Mouse (Mus musculus): ENCODE measurements around the gene Slfn8. TPM values are rescaled to one million over a fixed set of nuclear protein-coding genes. Genes with fewer than 3 reads are reported as not detected.
"Not testable (repeated sequence)": the region's sequence is repeated elsewhere in the genome, so short reads cannot be mapped to it uniquely, and the experiment has no call there.

Slfn8 gene
- polyA plus RNA-seq, 1 experiment from 2014 or later = 0.53 TPM

DNA sequence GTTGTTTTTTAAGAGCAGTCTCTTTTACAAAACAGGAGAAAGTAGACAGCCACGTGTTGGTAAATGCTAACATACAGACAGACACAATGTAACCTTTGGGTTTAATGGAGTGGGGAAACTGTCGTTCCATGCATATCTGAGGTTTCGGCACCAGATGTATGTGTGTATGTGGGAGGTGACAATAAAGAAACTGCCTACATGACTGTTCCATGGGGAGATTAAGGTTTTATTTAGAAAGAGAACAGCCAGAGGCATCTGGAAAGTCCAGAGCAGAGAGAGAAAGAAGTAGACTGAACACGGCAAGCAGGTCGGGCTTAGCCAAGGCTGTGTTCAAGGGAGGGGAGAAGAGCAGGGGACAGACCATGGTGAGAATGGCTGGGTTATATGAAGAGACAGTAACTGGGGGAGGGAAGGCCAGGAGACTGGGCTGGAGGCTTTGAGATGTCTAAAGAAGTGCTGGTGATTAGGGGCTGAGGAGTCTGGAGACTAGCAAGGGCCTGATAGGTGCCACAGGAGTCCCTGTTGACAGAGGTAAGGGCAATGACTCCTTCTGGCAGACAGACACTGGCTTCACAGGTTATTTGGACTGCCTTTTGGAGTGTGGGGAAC is 39.9 kb upstream of the Slfn8 start:
- Histone ChIP-seq H3K4me1 (ENCODE audit: control insufficient read depth, insufficient read depth, low read length) (no peaks in the 10 kb centered on the region), H3K9ac (ENCODE audit: low read depth, low read length) (no peak overlapping the region), H3K27ac (ENCODE audit: low read length) (no peak overlapping the region), H3K4me3 (ENCODE audit: low read length) (no peak overlapping the region), H3K4me2 (ENCODE audit: low read depth, low read length) (no peak overlapping the region), H3K27me3 (replicated peaks; ENCODE audit: control insufficient read depth, insufficient read depth, low read length) (no peaks in the 10 kb centered on the region), H3K9me3 (ENCODE audit: control insufficient read depth, low read length) (no peaks in the 10 kb centered on the region), H3K36me3 (ENCODE audit: control insufficient read depth, insufficient read depth, low read length) (no peaks in the 10 kb centered on the region)
- 78% methylated on average over 5 of the region's 5 CpGs for WGBS
- no peak for ATAC-seq

DNA sequence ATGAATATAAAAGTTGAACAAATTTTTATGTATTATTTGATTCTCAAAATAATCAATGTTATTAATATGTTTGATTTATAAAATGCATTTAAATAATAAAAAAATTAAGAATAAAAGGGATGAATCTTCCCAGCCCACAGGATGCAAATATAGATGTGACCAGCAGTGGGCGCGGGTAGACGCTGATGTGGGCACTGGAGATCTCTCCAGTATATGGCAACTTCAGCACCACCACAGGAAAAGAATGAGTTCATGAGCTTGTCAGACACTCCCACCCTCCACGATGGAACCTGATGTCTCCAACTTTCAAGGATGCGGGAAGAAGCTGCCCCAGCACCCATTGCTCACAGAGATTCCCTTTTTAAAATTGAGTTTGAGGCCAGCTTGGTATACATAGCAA is 37.3 kb upstream of the Slfn8 start:
- no peak for ATAC-seq
- 6% methylated on average over 5 of the region's 5 CpGs for WGBS

DNA sequence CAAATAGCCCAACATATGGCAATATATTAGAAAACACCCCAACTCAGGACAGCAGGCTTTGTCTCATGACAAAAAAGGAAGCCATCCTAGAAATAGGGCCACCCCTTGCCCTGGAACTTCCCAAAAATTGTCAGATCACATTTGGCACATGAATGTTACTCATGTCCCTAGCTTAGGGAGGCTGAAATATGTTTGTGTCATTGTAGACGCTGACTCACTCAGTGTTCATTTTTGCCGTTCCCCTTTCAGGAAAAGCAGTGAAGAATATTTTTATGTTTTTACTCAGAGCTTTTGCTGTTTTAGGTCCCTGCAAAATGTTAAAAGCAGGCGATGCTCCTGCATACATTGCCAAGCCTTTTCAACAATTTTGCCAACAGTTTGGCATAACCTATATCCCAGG is 25.0 kb upstream of the Slfn8 start:
- Histone ChIP-seq H3K36me3 (ENCODE audit: control insufficient read depth, insufficient read depth, low read length) (no peaks in the 10 kb centered on the region), H3K4me2 (ENCODE audit: low read depth, low read length) (no peak overlapping the region), H3K27ac (ENCODE audit: low read length) (no peak overlapping the region), H3K4me1 (ENCODE audit: control insufficient read depth, insufficient read depth, low read length) (no peaks in the 10 kb centered on the region), H3K27me3 (replicated peaks; ENCODE audit: control insufficient read depth, insufficient read depth, low read length) (no peaks in the 10 kb centered on the region), H3K4me3 (ENCODE audit: low read length) (no peak overlapping the region), H3K9ac (ENCODE audit: low read depth, low read length) (no peak overlapping the region), H3K9me3 (ENCODE audit: control insufficient read depth, low read length) (no peaks in the 10 kb centered on the region)
- ATAC-seq = no peak
- WGBS = 80% methylated on average over 3 of the region's 3 CpGs

More for the DNA sequence above, 37.3 kb upstream of the Slfn8 start:
- H3K4me2 ChIP-seq (ENCODE audit: low read depth, low read length) = no peak overlapping the region
- no peak overlapping the region for H3K4me3 ChIP-seq (ENCODE audit: low read length)
- no peaks in the 10 kb centered on the region for H3K27me3 ChIP-seq (replicated peaks; ENCODE audit: control insufficient read depth, insufficient read depth, low read length)
- H3K27ac ChIP-seq (ENCODE audit: low read length) = no peak overlapping the region
- no peaks in the 10 kb centered on the region for H3K36me3 ChIP-seq (ENCODE audit: control insufficient read depth, insufficient read depth, low read length)
- no peak overlapping the region for H3K9ac ChIP-seq (ENCODE audit: low read depth, low read length)
- H3K4me1 ChIP-seq (ENCODE audit: control insufficient read depth, insufficient read depth, low read length) = no peaks in the 10 kb centered on the region
- H3K9me3 ChIP-seq (ENCODE audit: control insufficient read depth, low read length) = no peaks in the 10 kb centered on the region

DNA sequence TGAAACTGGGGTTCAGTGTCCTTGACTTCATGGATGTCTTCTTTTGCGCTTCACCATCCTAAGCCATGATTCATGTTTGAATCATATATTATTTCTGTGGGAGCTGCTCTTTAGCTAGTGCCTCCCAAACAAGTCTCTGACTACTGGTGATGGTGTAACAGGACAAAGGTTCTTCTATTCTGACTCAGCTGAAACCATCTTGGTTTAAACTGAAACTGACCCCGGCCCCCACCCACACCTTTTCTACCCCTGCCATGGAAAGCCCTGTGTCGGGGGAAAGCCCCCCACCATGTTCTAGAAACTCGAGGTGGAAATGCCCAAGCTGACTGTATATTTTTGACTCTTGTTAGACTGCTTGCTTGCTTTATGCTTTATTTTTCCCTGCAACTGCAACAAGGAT is 23.3 kb upstream of the Slfn8 start:
- ATAC-seq = no peak
- 78% methylated on average over 4 of the region's 4 CpGs for WGBS

DNA sequence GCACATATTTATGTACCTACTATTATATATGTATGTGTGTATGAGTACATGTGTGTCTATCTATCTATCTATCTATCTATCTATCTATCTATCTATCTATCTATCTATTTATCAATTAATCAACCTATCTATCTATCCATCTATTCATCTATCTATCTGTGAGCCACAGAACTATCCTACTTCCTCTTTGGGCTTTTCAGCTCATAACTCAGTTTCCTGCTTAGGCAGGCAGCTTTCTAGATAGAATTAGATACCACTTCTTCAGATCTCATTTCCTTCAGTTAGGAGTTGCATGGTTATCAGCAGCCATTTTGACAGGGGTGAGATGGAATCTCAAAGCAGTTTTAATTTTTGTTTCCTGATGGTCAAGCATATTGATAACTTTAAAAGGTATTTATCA is 20.4 kb upstream of the Slfn8 start:
- Histone ChIP-seq H3K27ac (ENCODE audit: low read length) (no peak overlapping the region), H3K4me2 (ENCODE audit: low read depth, low read length) (no peak overlapping the region), H3K9ac (ENCODE audit: low read depth, low read length) (no peak overlapping the region), H3K4me1 (ENCODE audit: control insufficient read depth, insufficient read depth, low read length) (no peaks in the 10 kb centered on the region), H3K36me3 (ENCODE audit: control insufficient read depth, insufficient read depth, low read length) (no peaks in the 10 kb centered on the region), H3K9me3 (ENCODE audit: control insufficient read depth, low read length) (no peaks in the 10 kb centered on the region), H3K27me3 (replicated peaks; ENCODE audit: control insufficient read depth, insufficient read depth, low read length) (no peaks in the 10 kb centered on the region), H3K4me3 (ENCODE audit: low read length) (no peak overlapping the region)
- no peak for ATAC-seq

More for the DNA sequence above, 23.3 kb upstream of the Slfn8 start:
- H3K9ac ChIP-seq (ENCODE audit: low read depth, low read length) = no peak overlapping the region
- H3K27ac ChIP-seq (ENCODE audit: low read length) = no peak overlapping the region
- H3K4me1 ChIP-seq (ENCODE audit: control insufficient read depth, insufficient read depth, low read length) = no peaks in the 10 kb centered on the region
- no peaks in the 10 kb centered on the region for H3K36me3 ChIP-seq (ENCODE audit: control insufficient read depth, insufficient read depth, low read length)
- no peaks in the 10 kb centered on the region for H3K9me3 ChIP-seq (ENCODE audit: control insufficient read depth, low read length)
- no peak overlapping the region for H3K4me2 ChIP-seq (ENCODE audit: low read depth, low read length)
- no peak overlapping the region for H3K4me3 ChIP-seq (ENCODE audit: low read length)
- H3K27me3 ChIP-seq (replicated peaks; ENCODE audit: control insufficient read depth, insufficient read depth, low read length) = no peaks in the 10 kb centered on the region

DNA sequence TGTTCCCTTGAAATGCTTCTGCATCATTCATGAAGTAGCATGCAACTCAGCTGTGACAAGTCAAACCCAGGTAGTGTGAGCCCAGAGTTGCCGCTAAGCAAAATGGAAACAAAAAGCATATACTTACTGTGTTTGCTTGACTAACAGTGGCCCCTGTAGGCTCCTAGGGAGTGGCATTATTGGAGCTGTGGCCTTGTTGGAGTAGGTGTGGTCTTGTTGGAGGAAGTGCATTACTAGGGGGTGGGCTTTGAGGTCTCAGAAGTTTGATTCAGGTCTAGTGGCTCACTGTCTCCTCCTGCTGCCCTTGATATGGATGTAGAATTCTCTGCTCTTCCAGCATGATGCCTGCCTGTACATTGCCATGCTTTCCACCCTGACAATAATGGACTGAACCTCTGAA is 19.7 kb upstream of the Slfn8 start:
- peak overlapping the region; percentile 24 for H3K4me3 ChIP-seq (ENCODE audit: low read length)
- H3K27ac ChIP-seq (ENCODE audit: low read length) = no peak overlapping the region
- 27% methylated on average over 1 of the region's 1 CpGs for WGBS
- no peaks in the 10 kb centered on the region for H3K36me3 ChIP-seq (ENCODE audit: control insufficient read depth, insufficient read depth, low read length)
- no peaks in the 10 kb centered on the region for H3K9me3 ChIP-seq (ENCODE audit: control insufficient read depth, low read length)
- H3K9ac ChIP-seq (ENCODE audit: low read depth, low read length) = no peak overlapping the region
- no peaks in the 10 kb centered on the region for H3K4me1 ChIP-seq (ENCODE audit: control insufficient read depth, insufficient read depth, low read length)
- no peaks in the 10 kb centered on the region for H3K27me3 ChIP-seq (replicated peaks; ENCODE audit: control insufficient read depth, insufficient read depth, low read length)
- peak overlapping the region; percentile 47; the same call in 1 of the 2 replicates for H3K4me2 ChIP-seq (ENCODE audit: low read depth, low read length)
- no peak for ATAC-seq

DNA sequence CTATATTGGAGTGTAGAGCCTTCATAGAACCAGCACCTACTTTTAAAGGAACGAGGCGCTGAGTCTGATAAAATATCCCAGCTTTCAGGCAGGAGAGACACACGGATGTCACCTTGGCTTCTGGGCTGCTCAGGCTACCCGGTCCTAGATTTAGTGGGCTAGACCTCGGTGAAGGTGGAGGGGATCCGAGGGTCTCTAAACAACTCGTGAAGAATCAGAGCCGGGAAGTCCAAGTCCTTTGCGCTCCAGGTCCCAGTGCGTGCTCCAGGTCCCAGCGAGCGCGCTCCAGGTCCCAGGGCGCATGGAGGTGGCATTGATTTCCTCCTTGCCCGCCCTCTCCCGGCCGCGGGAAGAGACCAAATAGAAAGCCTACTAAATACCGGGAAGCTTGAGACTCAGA is 19.2 kb upstream of the Slfn8 start:
- no peaks in the 10 kb centered on the region for H3K4me1 ChIP-seq (ENCODE audit: control insufficient read depth, insufficient read depth, low read length)
- H3K9me3 ChIP-seq (ENCODE audit: control insufficient read depth, low read length) = no peaks in the 10 kb centered on the region
- 9% methylated on average over 19 of the region's 19 CpGs for WGBS
- ATAC-seq = no peak
- H3K9ac ChIP-seq (ENCODE audit: low read depth, low read length) = no peak overlapping the region
- H3K27ac ChIP-seq (ENCODE audit: low read length) = no peak overlapping the region
- peak overlapping the region; percentile 47 for H3K4me2 ChIP-seq (ENCODE audit: low read depth, low read length)
- no peaks in the 10 kb centered on the region for H3K36me3 ChIP-seq (ENCODE audit: control insufficient read depth, insufficient read depth, low read length)
- H3K4me3 ChIP-seq (ENCODE audit: low read length) = peak overlapping the region; percentile 24
- no peaks in the 10 kb centered on the region for H3K27me3 ChIP-seq (replicated peaks; ENCODE audit: control insufficient read depth, insufficient read depth, low read length)

DNA sequence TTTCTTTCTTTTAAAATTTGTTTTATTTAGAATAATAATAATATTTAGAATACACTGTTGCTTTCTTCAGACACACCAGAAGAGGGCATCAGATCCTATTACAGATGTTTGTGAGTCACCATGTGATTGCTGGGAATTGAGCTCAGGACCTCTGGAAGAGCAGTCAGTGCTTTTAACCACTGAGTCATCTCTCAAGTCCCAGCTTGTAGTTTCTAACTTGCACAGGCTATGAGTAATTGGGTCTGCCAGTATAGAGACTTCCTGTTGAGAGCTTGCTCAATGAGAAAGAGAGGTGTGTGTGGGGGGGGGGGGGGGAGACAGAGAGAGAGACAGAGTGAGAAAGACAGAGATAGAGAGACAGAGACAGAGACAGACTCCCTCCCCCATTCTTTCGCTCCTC is 18.5 kb upstream of the Slfn8 start:
- H3K27me3 ChIP-seq (replicated peaks; ENCODE audit: control insufficient read depth, insufficient read depth, low read length) = no peaks in the 10 kb centered on the region
- H3K9me3 ChIP-seq (ENCODE audit: control insufficient read depth, low read length) = no peaks in the 10 kb centered on the region
- ATAC-seq = no peak
- 70% methylated on average over 1 of the region's 1 CpGs for WGBS
- H3K36me3 ChIP-seq (ENCODE audit: control insufficient read depth, insufficient read depth, low read length) = no peaks in the 10 kb centered on the region
- no peak overlapping the region for H3K9ac ChIP-seq (ENCODE audit: low read depth, low read length)
- H3K4me1 ChIP-seq (ENCODE audit: control insufficient read depth, insufficient read depth, low read length) = no peaks in the 10 kb centered on the region
- no peak overlapping the region for H3K4me2 ChIP-seq (ENCODE audit: low read depth, low read length)
- H3K27ac ChIP-seq (ENCODE audit: low read length) = no peak overlapping the region
- H3K4me3 ChIP-seq (ENCODE audit: low read length) = no peak overlapping the region

DNA sequence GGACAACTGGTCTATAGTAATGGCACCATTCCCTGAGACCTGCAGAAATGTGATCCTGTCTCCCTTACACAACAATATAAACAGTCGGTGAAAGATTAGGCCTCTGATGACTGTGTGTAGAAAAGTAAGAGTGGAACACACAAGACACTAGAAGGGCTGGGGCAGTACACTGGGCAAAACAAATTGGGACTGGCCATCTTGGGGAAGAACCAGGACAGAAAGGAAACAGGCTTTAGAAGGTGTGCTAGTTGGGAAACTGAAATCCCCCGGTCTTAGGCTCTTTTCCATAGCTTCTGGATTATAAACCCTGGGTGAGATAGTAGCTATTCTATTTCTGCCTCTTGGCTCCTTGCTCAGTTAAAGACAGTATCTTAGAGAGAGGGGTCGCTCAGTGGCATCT is 18.1 kb upstream of the Slfn8 start:
- not testable (repeated sequence) for H3K4me2 ChIP-seq (ENCODE audit: low read depth, low read length); H3K4me3 ChIP-seq (ENCODE audit: low read length); H3K27ac ChIP-seq (ENCODE audit: low read length); H3K27me3 ChIP-seq (replicated peaks; ENCODE audit: control insufficient read depth, insufficient read depth, low read length); H3K36me3 ChIP-seq (ENCODE audit: control insufficient read depth, insufficient read depth, low read length); H3K4me1 ChIP-seq (ENCODE audit: control insufficient read depth, insufficient read depth, low read length); H3K9ac ChIP-seq (ENCODE audit: low read depth, low read length); ATAC-seq; H3K9me3 ChIP-seq (ENCODE audit: control insufficient read depth, low read length)
- WGBS = 70% methylated on average over 3 of the region's 3 CpGs
